Mouse (Mus musculus): Measurements from ENCODE around the gene Hoxb9. TPM values are rescaled to one million over a fixed set of nuclear protein-coding genes. Genes with fewer than 3 reads are reported as not detected.

The Hoxb9 gene
- 92.7 TPM for polyA plus RNA-seq (2014; fragmentation: Illumina TruSeq; extraction: RNeasy Lipid Tissue Mini Kit (QIAGEN cat#74804); ENCODE audit: low read depth, low replicate concordance)

GRCm38 (mm10) chr11:96270996-96271540 is at the start of gene Hoxb9:
TSS of gene Hoxb9 (plus strand) at chr11:96271457.

GRCm38 (mm10) chr11:96281855-96282570 is 10.8 kb downstream of the Hoxb9 start, which contains the start of gene Hoxb8:
TSS of gene Hoxb8 (plus strand) at chr11:96281905.

GRCm38 (mm10) chr11:96285771-96286738 is 14.8 kb downstream of the Hoxb9 start, which contains the start of gene Hoxb7:
TSS of gene Hoxb7 (plus strand) at chr11:96286623.

GRCm38 (mm10) chr11:96291681-96292564 is 20.7 kb downstream of the Hoxb9 start, which contains the start of gene Hoxb6:
TSS of gene Hoxb6 (plus strand) at chr11:96292476.

GRCm38 (mm10) chr11:96303151-96304099 is 32.2 kb downstream of the Hoxb9 start, which contains the start of gene Hoxb5:
TSS of gene Hoxb5 (plus strand) at chr11:96303336.

GRCm38 (mm10) chr11:96317608-96318367 is 46.5 kb downstream of the Hoxb9 start, which contains the start of gene Hoxb4:
TSS of gene Hoxb4 (plus strand) at chr11:96318267.

GRCm38 (mm10) chr11:96323154-96323553 is 51.9 kb downstream of the Hoxb9 start, which contains the start of gene Hoxb3:
TSS of gene Hoxb3 (plus strand) at chr11:96323326.

Other genes with a start within 250 kb of the Hoxb9 start
- gene Gip, start 246.9 kb upstream of the Hoxb9 start, polyA plus RNA-seq (2014; fragmentation: Illumina TruSeq; extraction: RNeasy Lipid Tissue Mini Kit (QIAGEN cat#74804); ENCODE audit: low read depth, low replicate concordance): not detected
- gene Snf8, start 236.6 kb upstream of the Hoxb9 start, polyA plus RNA-seq (2014; fragmentation: Illumina TruSeq; extraction: RNeasy Lipid Tissue Mini Kit (QIAGEN cat#74804); ENCODE audit: low read depth, low replicate concordance): 24.5 TPM
- 26.5 TPM for gene Ube2z, start 206.1 kb upstream of the Hoxb9 start, polyA plus RNA-seq (2014; fragmentation: Illumina TruSeq; extraction: RNeasy Lipid Tissue Mini Kit (QIAGEN cat#74804); ENCODE audit: low read depth, low replicate concordance)
- 4.0 TPM for gene Atp5g1, start 195.8 kb upstream of the Hoxb9 start, polyA plus RNA-seq (2014; fragmentation: Illumina TruSeq; extraction: RNeasy Lipid Tissue Mini Kit (QIAGEN cat#74804); ENCODE audit: low read depth, low replicate concordance)
- not detected for gene Calcoco2, start 159.5 kb upstream of the Hoxb9 start, polyA plus RNA-seq (2014; fragmentation: Illumina TruSeq; extraction: RNeasy Lipid Tissue Mini Kit (QIAGEN cat#74804); ENCODE audit: low read depth, low replicate concordance)
- 24.0 TPM for gene Ttll6, start 137.7 kb upstream of the Hoxb9 start, polyA plus RNA-seq (2014; fragmentation: Illumina TruSeq; extraction: RNeasy Lipid Tissue Mini Kit (QIAGEN cat#74804); ENCODE audit: low read depth, low replicate concordance)
- gene Hoxb13, start 77.1 kb upstream of the Hoxb9 start, polyA plus RNA-seq (2014; fragmentation: Illumina TruSeq; extraction: RNeasy Lipid Tissue Mini Kit (QIAGEN cat#74804); ENCODE audit: low read depth, low replicate concordance): 39.6 TPM
- gene Hoxb8, start 10.4 kb downstream of the Hoxb9 start, polyA plus RNA-seq (2014; fragmentation: Illumina TruSeq; extraction: RNeasy Lipid Tissue Mini Kit (QIAGEN cat#74804); ENCODE audit: low read depth, low replicate concordance): 0.25 TPM
- 2.6 TPM for gene Hoxb7, start 15.2 kb downstream of the Hoxb9 start, polyA plus RNA-seq (2014; fragmentation: Illumina TruSeq; extraction: RNeasy Lipid Tissue Mini Kit (QIAGEN cat#74804); ENCODE audit: low read depth, low replicate concordance)
- gene Hoxb6, start 21.0 kb downstream of the Hoxb9 start, polyA plus RNA-seq (2014; fragmentation: Illumina TruSeq; extraction: RNeasy Lipid Tissue Mini Kit (QIAGEN cat#74804); ENCODE audit: low read depth, low replicate concordance): 2.7 TPM
- 2.6 TPM for gene Hoxb5, start 31.9 kb downstream of the Hoxb9 start, polyA plus RNA-seq (2014; fragmentation: Illumina TruSeq; extraction: RNeasy Lipid Tissue Mini Kit (QIAGEN cat#74804); ENCODE audit: low read depth, low replicate concordance)
- gene Hoxb4, start 46.8 kb downstream of the Hoxb9 start, polyA plus RNA-seq (2014; fragmentation: Illumina TruSeq; extraction: RNeasy Lipid Tissue Mini Kit (QIAGEN cat#74804); ENCODE audit: low read depth, low replicate concordance): 2.0 TPM
- 5.5 TPM for gene Hoxb3, start 51.9 kb downstream of the Hoxb9 start, polyA plus RNA-seq (2014; fragmentation: Illumina TruSeq; extraction: RNeasy Lipid Tissue Mini Kit (QIAGEN cat#74804); ENCODE audit: low read depth, low replicate concordance)
- 2.6 TPM for gene Hoxb2, start 79.1 kb downstream of the Hoxb9 start, polyA plus RNA-seq (2014; fragmentation: Illumina TruSeq; extraction: RNeasy Lipid Tissue Mini Kit (QIAGEN cat#74804); ENCODE audit: low read depth, low replicate concordance)
- gene Hoxb1, start 94.3 kb downstream of the Hoxb9 start, polyA plus RNA-seq (2014; fragmentation: Illumina TruSeq; extraction: RNeasy Lipid Tissue Mini Kit (QIAGEN cat#74804); ENCODE audit: low read depth, low replicate concordance): not detected
- 0.95 TPM for gene Skap1, start 193.1 kb downstream of the Hoxb9 start, polyA plus RNA-seq (2014; fragmentation: Illumina TruSeq; extraction: RNeasy Lipid Tissue Mini Kit (QIAGEN cat#74804); ENCODE audit: low read depth, low replicate concordance)

Data from sigmoid colon, adult 10 weeks (tissue).